Mouse (Mus musculus): ENCODE measurements around the gene Kpna7. TPM values are rescaled to one million over a fixed set of nuclear protein-coding genes. Genes with fewer than 3 reads are reported as not detected.

Kpna7 gene
- polyA plus RNA-seq, 1 experiment from 2014 or later = not detected

DNA sequence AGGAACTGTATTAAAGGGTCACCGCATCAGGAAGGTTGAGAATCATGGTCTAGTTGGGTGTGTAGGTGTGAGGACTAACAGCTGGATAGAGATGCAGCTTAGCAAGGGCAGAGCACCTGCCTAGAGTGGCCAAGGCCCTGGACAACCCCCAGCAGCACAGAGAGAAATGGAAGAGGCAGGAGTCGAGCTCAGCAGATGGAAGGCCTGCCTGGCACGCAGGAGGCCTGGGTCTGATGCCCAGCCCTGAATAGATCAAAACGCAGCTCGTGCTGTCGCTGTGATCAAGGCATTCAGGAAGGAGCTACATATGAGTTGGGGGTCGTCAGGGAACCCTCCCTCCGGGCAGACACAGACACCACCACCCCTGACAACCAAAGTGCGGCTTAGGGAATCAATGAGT lies 125.6 kb downstream of the Kpna7 start:
- H3K4me3 ChIP-seq (replicated peaks) = no peak overlapping the region
- no peaks in the 10 kb centered on the region for H3K36me3 ChIP-seq
- no peak for ATAC-seq (ENCODE audit: insufficient number of reproducible peaks, low FRiP score, low TSS enrichment, low read depth)
- H3K27ac ChIP-seq (replicated peaks) = no peak overlapping the region
- no peak overlapping the region for H3K4me2 ChIP-seq (replicated peaks)
- H3K27me3 ChIP-seq = no peaks in the 10 kb centered on the region
- WGBS = 78% methylated on average over 9 of the region's 9 CpGs
- peaks cover 39% of the 10 kb centered on the region for H3K4me1 ChIP-seq
- no peak overlapping the region for H3K9ac ChIP-seq
- no peaks in the 10 kb centered on the region for H3K9me3 ChIP-seq (replicated peaks)

DNA sequence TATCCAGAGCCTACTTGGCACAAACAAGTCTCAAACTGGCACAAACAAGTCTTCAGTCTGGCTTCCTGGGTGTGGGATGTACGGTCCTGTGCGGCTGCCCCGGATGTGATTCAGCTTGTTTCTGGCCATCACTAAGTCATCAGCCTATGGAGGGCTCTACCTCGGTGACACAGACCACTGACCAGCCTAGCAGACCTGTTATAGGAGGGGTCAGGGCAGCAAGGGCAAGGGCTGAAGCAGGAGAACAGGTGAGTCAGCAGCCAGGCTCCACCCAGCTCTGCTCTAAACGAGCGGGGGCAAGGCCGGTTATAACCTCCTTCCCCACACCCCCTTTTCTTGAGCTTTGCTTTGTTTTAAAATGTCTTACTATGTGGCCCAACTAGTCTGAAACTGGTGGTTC lies 129.4 kb downstream of the Kpna7 start:
- no peaks in the 10 kb centered on the region for H3K9me3 ChIP-seq (replicated peaks)
- H3K36me3 ChIP-seq = no peaks in the 10 kb centered on the region
- no peak overlapping the region for H3K9ac ChIP-seq
- peaks cover 46% of the 10 kb centered on the region for H3K4me1 ChIP-seq
- no peaks in the 10 kb centered on the region for H3K27me3 ChIP-seq
- H3K27ac ChIP-seq (replicated peaks) = 0 out of 2 replicates have a peak overlapping the region, but pooled peaks have one; percentile 48
- no peak for ATAC-seq (ENCODE audit: insufficient number of reproducible peaks, low FRiP score, low TSS enrichment, low read depth)
- no peak overlapping the region for H3K4me2 ChIP-seq (replicated peaks)
- no peak overlapping the region for H3K4me3 ChIP-seq (replicated peaks)
- 65% methylated on average over 7 of the region's 7 CpGs for WGBS

DNA sequence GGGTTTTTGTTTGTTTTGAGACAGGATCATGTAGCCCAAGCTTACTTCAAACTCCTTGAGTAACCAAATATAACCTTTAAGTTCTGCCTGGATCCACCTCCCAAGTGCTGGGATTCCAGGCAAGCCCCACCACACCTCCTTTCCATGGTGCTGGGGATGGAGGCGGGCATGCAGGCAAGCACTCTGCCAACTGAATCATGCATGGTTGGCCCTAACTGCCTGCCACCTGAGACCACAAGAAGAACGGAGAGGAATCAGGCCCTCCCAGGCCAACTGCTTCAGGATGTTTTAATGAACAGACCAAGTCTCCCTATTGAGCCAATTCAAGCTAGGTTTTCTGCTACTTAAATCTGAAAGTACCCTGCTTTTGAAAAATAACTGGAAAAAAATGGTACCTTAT lies 131.2 kb downstream of the Kpna7 start:
- Histone ChIP-seq H3K27me3 (no peaks in the 10 kb centered on the region), H3K27ac (replicated peaks) (no peak overlapping the region), H3K9ac (no peak overlapping the region), H3K4me2 (replicated peaks) (no peak overlapping the region), H3K4me1 (peaks cover 46% of the 10 kb centered on the region), H3K4me3 (replicated peaks) (no peak overlapping the region), H3K36me3 (no peaks in the 10 kb centered on the region), H3K9me3 (replicated peaks) (no peaks in the 10 kb centered on the region)
- ATAC-seq (ENCODE audit: insufficient number of reproducible peaks, low FRiP score, low TSS enrichment, low read depth) = no peak
- WGBS = 65% methylated on average over 2 of the region's 2 CpGs

DNA sequence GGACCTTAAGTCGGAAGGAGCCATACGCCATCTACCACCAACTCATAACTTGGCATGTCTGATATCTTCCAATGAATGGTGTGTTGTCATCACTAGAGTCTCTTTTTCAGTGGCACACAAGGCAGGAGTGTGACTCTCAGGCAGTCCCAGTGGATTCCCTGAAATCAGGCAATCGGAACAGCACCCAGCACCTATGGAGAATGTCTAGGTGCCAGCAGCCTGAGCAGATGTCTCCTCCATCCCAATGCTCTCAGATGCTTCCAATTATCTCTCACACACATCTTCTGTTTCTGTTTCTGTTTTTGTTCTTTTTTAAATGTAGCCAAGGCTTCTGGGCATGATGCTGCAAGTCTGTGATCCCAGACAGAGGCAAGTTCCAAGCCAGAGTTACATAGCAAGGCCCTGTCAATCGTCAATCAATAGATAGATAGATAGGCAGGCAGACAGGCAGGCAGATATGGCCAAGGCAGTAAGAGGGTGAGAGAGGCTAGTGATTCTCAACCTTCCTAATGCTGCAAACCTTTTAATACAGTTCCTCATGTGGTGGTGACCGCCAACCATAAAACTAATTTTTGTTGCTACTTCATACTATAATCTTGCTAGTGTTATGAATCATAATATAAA lies 133.3 kb downstream of the Kpna7 start:
- H3K4me1 ChIP-seq = peaks cover 55% of the 10 kb centered on the region
- H3K9me3 ChIP-seq (replicated peaks) = no peaks in the 10 kb centered on the region
- H3K27ac ChIP-seq (replicated peaks) = no peak overlapping the region
- H3K4me3 ChIP-seq (replicated peaks) = no peak overlapping the region
- 81% methylated on average over 5 of the region's 5 CpGs for WGBS
- no peak overlapping the region for H3K4me2 ChIP-seq (replicated peaks)
- no peaks in the 10 kb centered on the region for H3K27me3 ChIP-seq
- no peak overlapping the region for H3K9ac ChIP-seq
- no peaks in the 10 kb centered on the region for H3K36me3 ChIP-seq
- ATAC-seq (ENCODE audit: insufficient number of reproducible peaks, low FRiP score, low TSS enrichment, low read depth) = no peak

DNA sequence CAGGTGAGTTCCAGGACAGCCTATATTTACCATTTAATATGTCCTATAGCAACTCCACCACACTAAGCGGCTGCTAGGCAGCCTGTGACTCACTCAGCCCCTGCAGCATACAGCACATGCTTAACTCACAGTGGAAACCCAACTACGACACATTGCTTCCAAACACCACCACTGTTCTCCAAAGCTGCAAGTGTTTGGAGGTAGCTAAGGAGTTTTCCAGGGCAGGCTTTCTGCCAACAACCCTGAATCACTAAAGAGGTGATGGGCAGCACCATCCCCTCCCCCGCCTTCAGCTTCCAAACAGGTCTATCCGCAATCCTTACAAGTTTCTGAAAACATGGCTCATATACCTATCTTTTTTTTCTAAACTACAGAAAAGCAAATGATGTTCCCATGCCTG lies 134.0 kb downstream of the Kpna7 start:
- Histone ChIP-seq H3K27ac (replicated peaks) (peak overlapping the region; percentile 45; the same call in 1 of the 2 replicates), H3K36me3 (no peaks in the 10 kb centered on the region)

DNA sequence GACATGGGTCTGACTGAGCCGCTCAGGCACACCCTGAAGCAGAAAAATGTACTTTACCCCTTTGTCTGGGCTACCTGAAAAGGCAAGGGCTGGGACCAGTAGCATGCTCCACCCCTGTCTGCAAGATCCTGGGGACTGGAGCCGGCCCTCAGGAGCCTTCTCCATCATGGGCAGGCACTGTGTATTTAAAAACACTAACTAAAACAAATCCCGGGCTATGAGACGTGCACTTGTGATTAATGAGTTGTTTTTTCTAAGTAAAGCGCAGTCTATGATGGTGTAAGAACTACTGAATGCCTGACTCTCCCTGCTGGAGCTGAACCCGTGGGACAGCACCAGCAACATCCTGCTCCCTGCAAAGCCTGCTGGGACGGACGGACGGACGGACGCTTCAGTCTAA lies 135.4 kb downstream of the Kpna7 start:
- Histone ChIP-seq H3K36me3 (no peaks in the 10 kb centered on the region), H3K4me3 (replicated peaks) (no peak overlapping the region), H3K9me3 (replicated peaks) (no peaks in the 10 kb centered on the region), H3K4me2 (replicated peaks) (no peak overlapping the region), H3K27ac (replicated peaks) (no peak overlapping the region; the same call in 1 of the 2 replicates), H3K9ac (no peak overlapping the region), H3K4me1 (peaks cover 55% of the 10 kb centered on the region), H3K27me3 (no peaks in the 10 kb centered on the region)
- 61% methylated on average over 11 of the region's 11 CpGs for WGBS
- ATAC-seq (ENCODE audit: insufficient number of reproducible peaks, low FRiP score, low TSS enrichment, low read depth) = no peak

More for the DNA sequence above, 134.0 kb downstream of the Kpna7 start:
- Histone ChIP-seq H3K27me3 (no peaks in the 10 kb centered on the region), H3K4me1 (peaks cover 59% of the 10 kb centered on the region), H3K4me2 (replicated peaks) (no peak overlapping the region), H3K9ac (no peak overlapping the region), H3K4me3 (replicated peaks) (no peak overlapping the region), H3K9me3 (replicated peaks) (no peaks in the 10 kb centered on the region)
- ATAC-seq (ENCODE audit: insufficient number of reproducible peaks, low FRiP score, low TSS enrichment, low read depth) = no peak
- 68% methylated on average over 4 of the region's 4 CpGs for WGBS

DNA sequence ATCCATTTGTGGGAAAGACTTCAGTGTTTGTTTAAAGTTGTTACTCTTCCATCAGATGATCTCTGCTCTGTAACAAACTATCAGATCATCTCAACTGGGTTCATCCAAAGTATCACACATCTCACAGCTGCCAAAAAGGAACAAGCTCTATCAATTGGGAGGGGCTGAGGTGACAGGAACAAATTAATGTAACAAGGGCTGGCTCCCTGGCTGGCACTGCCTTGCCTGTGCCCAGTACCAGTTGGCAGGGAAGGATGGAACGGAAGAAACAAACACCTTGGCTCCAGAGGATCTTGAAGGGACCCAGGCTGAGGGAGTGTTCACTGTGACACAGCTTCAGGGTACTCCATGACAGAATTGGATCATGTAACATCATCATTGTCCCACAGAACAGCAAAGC lies 135.8 kb downstream of the Kpna7 start:
- 70% methylated on average over 1 of the region's 1 CpGs for WGBS
- Histone ChIP-seq H3K4me1 (peaks cover 56% of the 10 kb centered on the region), H3K27me3 (no peaks in the 10 kb centered on the region), H3K36me3 (no peaks in the 10 kb centered on the region), H3K4me2 (replicated peaks) (no peak overlapping the region), H3K9ac (no peak overlapping the region), H3K27ac (replicated peaks) (no peak overlapping the region; the same call in 1 of the 2 replicates), H3K9me3 (replicated peaks) (no peaks in the 10 kb centered on the region), H3K4me3 (replicated peaks) (no peak overlapping the region)
- ATAC-seq (ENCODE audit: insufficient number of reproducible peaks, low FRiP score, low TSS enrichment, low read depth) = no peak

DNA sequence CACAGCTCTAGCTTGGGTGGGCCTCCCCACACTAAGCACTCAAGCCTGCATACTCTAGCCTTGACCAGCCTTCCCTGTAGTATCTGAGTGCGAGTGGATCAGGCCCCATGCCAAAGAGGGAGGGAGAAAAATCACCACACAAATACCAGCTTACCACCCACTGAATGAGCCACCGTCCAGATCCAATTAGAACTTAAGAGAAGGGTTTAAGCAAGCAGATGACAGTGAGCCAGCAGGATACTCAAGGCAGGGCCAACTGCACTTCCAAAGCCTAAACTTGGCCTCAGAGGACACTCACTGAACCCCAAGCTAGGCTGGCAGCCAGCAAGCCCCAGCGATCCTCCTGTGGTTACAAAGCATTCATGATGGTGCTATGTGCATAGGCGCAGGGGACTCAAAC lies 137.8 kb downstream of the Kpna7 start:
- peak; percentile 58; the same call in 1 of the 2 replicates for ATAC-seq (ENCODE audit: insufficient number of reproducible peaks, low FRiP score, low TSS enrichment, low read depth)
- Histone ChIP-seq H3K4me2 (replicated peaks) (no peak overlapping the region), H3K27ac (replicated peaks) (no peak overlapping the region), H3K27me3 (no peaks in the 10 kb centered on the region), H3K9me3 (replicated peaks) (no peaks in the 10 kb centered on the region), H3K9ac (no peak overlapping the region), H3K36me3 (no peaks in the 10 kb centered on the region), H3K4me1 (peaks cover 57% of the 10 kb centered on the region), H3K4me3 (replicated peaks) (no peak overlapping the region)
- 49% methylated on average over 4 of the region's 4 CpGs for WGBS

DNA sequence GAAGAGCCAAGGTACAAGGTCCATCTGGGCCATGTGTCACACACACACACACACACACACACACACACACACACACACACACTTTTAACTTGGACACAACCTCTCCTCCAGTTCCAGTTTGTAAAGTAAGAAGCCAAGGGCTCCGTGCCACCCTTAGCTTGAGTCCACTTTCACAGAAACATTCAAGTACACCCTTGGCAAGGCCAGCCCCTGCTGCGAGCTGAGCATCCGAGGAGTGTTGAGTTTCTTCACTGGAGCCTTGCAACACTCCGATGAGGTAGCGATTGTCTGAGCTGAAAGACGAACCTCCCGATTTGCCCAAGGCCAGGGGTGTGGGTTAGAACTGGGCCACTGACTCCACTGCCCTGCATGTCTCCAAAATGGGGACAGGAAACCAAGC lies 138.9 kb downstream of the Kpna7 start:
- Histone ChIP-seq H3K27ac (replicated peaks) (no peak overlapping the region), H3K36me3 (no peaks in the 10 kb centered on the region)
- WGBS = 51% methylated on average over 7 of the region's 7 CpGs

DNA sequence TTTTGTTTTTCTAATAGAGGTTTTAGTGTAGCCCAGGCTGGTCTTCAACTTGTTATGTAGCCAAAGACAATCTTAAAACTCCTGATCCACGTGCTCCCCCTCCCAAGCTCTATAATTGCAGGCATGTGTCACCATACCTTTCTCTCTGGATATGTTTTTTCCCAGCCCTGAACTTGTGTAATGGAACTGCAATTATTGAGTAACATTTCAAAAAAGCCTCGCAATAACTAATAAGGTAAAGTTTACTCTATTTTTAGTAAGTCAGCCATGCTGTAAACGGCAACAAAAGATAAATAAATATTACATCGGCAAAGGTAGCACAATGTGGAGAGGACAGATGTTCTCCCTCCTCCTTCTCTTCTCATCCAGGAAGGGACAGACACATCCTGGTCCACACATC lies 139.5 kb downstream of the Kpna7 start:
- H3K4me2 ChIP-seq (replicated peaks) = no peak overlapping the region
- WGBS = 64% methylated on average over 4 of the region's 4 CpGs
- H3K9me3 ChIP-seq (replicated peaks) = no peaks in the 10 kb centered on the region
- H3K4me1 ChIP-seq = peaks cover 45% of the 10 kb centered on the region
- no peaks in the 10 kb centered on the region for H3K36me3 ChIP-seq
- H3K9ac ChIP-seq = no peak overlapping the region
- H3K27me3 ChIP-seq = no peaks in the 10 kb centered on the region
- ATAC-seq (ENCODE audit: insufficient number of reproducible peaks, low FRiP score, low TSS enrichment, low read depth) = no peak
- H3K4me3 ChIP-seq (replicated peaks) = no peak overlapping the region
- no peak overlapping the region for H3K27ac ChIP-seq (replicated peaks)

More for the DNA sequence above, 138.9 kb downstream of the Kpna7 start:
- Histone ChIP-seq H3K9me3 (replicated peaks) (no peaks in the 10 kb centered on the region), H3K4me2 (replicated peaks) (no peak overlapping the region), H3K4me1 (peaks cover 51% of the 10 kb centered on the region), H3K27me3 (no peaks in the 10 kb centered on the region), H3K9ac (no peak overlapping the region), H3K4me3 (replicated peaks) (no peak overlapping the region)
- ATAC-seq (ENCODE audit: insufficient number of reproducible peaks, low FRiP score, low TSS enrichment, low read depth) = no peak

DNA sequence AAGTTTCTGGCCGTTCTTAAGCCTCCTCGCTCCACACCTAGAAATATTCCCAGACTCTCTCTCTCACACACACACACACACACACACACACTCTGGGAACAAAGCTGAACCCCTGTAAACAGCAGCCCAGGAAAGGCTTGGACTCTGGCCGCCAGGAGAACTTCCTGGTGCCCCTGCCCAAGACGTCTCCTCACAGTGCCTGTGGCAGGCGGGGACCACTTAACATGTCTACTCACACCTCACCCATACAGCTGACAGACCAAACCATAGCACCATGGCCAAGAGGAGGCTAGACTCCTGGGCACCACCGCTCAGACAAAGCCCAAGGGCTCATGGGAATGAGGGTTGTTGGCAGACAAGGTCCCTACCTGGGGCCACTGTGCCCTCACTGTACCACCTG lies 140.5 kb downstream of the Kpna7 start:
- H3K4me3 ChIP-seq (replicated peaks) = no peak overlapping the region
- no peaks in the 10 kb centered on the region for H3K27me3 ChIP-seq
- no peak overlapping the region for H3K4me2 ChIP-seq (replicated peaks)
- no peak overlapping the region for H3K27ac ChIP-seq (replicated peaks)
- H3K36me3 ChIP-seq = no peaks in the 10 kb centered on the region
- no peaks in the 10 kb centered on the region for H3K9me3 ChIP-seq (replicated peaks)
- H3K4me1 ChIP-seq = peaks cover 40% of the 10 kb centered on the region
- ATAC-seq (ENCODE audit: insufficient number of reproducible peaks, low FRiP score, low TSS enrichment, low read depth) = no peak
- no peak overlapping the region for H3K9ac ChIP-seq
- WGBS = 87% methylated on average over 6 of the region's 6 CpGs

DNA sequence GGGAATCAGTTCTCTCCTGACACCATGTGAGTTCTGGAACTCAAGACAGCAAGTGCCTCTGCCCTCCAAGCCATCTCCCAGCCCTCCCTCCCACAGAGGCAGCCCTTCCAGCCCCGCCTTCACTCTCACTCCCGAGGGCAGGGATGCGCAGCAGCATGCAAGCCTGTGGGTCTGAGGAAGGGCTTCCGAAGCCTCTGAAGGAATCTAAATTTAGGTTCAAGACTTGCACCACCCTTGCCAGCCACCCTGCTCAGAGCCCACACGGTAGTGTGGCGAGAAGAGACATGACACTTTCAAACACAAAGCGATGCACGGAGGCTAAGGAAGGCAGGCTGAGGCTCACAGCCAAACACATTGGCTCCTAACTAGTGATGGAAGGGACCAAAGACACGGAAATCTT lies 141.4 kb downstream of the Kpna7 start:
- Histone ChIP-seq H3K4me1 (peaks cover 37% of the 10 kb centered on the region), H3K4me3 (replicated peaks) (no peak overlapping the region), H3K27ac (replicated peaks) (no peak overlapping the region), H3K36me3 (no peaks in the 10 kb centered on the region), H3K27me3 (no peaks in the 10 kb centered on the region), H3K4me2 (replicated peaks) (no peak overlapping the region), H3K9ac (no peak overlapping the region), H3K9me3 (replicated peaks) (no peaks in the 10 kb centered on the region)
- WGBS = 55% methylated on average over 9 of the region's 9 CpGs
- no peak for ATAC-seq (ENCODE audit: insufficient number of reproducible peaks, low FRiP score, low TSS enrichment, low read depth)

Data from embryonic facial prominence, embryonic 15.5 days (tissue).